Mouse (Mus musculus): ENCODE data around the gene Fbxl20.
"Not testable (repeated sequence)": the region's sequence is repeated elsewhere in the genome, so short reads cannot be mapped to it uniquely, and the experiment has no call there.

Fbxl20 gene

DNA sequence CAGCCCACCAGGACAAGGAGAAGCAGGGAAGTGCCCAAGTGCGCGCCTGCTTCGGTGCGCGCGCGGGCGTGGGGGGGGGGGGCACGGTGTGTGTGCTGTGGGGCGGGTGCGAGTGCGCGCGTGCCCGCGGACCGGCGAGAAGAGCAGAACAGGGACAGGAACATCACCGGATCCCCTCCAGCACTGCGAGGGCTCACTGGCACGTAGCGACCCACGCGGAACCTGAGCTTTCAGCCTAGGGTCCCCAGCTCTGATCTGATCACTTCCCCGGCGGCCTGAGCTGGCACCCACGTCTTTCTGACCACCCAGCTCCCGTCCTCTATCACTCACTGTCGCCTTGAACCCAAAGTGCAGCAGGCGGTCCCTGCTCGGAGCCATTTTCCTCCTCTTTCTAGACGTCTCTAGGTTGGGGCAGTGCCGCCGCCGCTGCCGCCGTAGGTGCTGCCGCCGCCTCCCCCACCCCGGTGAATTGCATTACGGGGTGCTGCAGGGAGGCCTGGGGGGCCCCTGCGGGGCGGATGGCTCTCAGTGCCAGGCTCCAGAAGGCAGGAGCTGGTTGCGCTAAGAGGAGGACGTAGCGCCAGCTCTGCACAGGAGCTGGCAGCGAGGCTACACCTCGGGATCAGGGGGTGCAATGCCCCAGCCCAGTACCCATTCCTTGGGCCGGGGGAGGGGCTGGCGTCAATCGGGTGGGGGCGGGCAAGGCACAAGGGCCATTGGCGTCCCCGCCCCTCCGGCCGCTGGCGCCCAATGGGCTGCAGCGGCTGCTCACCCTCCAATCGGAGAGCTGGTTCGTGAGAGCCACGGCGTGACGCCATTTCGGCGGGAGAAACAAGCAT lies at the start of gene Fbxl20:
Gene Fbxl20 (minus strand): TSS at position 618 of the 839 bp plus-strand sequence.
- peak; percentile 84 for DNase-seq (ENCODE audit: low spot score)

DNA sequence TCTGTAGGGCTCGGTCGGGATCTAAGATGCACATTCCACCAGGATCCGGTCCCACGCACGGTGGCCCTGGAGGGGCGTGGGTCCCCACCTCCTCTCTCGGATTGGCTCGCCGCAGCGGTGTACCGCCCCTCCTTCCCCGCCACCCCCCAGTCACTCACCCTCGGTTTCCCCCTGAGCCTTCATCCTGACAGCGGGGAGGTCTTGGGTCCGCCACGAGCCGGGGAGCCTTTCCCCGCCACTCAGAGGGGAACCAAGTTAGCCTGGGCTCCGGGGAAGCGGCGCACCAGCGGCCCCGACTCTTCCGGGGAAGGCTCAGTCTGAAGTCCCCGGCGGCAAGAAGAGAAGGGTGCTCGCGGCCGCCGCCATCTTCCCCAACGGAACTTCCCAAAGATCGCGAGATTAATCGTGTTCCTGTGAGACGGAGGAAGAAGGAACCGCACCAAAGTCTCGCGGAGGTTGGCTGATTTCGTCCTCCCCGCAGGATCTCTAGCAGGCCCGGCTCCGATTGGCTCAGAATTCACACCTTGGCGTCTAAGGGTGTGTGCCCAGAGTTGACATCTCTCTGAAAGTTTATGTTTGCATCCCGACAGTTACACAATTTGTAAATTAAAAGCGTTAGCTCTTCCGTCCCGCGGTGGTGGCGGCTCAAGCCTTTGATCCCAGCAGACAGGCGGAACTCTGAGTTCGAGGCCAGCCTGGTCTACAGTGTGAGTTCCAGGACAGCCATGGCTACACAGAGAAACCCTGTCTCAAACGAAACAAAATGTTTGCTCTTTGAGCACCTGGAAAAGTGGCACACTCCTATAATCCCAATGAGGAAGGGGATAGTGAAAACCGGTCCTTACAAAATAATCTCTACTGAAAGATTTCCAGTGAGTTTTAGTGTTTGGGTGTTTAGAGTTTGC lies 43.0 kb upstream of the Fbxl20 start, which contains the start of gene Med1:
Gene Med1 (minus strand): TSS at position 393 of the 905 bp plus-strand sequence.
- DNase-seq (ENCODE audit: low spot score): peak; percentile 81

DNA sequence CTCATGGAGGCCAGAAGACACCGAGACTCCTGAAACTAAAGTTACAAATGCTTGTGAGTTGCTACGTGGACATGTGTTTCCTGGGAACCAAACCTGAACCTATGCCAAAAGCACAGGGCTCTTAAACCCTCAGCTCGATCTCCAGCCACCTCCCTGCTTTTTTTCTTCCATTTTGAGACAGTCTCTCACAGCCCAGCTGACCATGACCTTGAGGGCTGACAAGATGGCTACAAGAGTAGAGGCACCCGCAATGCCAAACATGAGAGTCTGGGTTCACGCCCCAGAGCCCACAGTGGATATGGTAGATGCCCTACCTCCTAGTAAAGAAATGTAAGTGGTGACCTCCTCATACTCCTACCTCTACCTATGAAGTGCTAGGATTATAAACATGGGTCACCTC lies 40.6 kb upstream of the Fbxl20 start:
- no peak for DNase-seq (ENCODE audit: low spot score)

DNA sequence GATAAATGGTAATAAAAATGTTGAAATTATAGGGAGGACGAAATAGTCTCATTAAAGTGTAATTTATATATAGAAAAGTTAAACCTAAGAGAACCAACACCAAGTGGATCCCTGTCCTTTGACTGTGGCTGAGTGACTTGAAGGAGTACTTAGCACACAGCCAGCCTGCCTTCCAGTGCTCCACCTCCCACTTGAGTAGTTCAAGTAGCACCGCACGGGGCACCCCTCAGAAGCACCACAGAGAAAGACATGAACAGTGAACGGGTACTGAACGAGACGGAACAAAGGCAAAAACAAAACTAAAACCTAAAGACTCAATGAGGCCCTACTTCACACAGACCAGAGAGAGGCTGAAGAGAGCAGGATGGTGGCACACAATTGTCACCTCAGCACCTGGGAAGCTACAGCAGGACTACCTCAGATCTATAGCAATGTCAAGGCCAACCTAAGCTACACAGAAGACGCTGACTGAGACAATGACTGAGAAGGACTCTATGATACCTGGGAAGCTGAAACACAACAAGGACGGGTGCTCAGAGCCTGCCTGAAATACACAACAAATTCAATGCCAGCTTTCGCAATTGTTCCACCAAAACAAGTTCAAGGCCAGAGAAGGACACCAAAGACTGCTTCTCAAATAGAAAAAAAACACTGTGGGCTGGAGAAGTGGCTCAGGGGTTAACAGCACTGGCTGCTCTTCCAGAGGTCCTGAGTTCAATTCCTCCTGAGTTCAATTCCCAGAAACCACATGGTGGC lies 37.6 kb upstream of the Fbxl20 start:
- DNase-seq (ENCODE audit: low spot score): no peak

DNA sequence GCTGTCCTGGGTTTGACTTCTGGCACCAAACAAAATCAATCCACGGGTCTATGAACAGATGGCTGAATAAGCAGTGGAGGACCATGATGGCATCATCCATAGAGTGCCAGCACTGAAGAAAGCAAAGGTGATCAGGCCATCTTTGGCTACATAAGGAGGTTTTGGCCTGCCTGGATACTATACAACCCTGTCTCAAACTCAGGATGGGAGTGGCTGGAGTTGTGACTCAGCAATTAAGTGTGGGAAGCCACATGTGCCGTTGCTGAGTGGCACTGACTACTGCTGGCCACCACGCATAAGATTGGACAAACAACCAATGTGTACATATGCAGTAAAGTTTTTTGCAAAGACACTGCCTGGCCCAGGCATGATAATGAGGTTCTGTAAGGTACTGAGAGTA lies 31.9 kb upstream of the Fbxl20 start:
- not testable (repeated sequence) for DNase-seq (ENCODE audit: low spot score)

DNA sequence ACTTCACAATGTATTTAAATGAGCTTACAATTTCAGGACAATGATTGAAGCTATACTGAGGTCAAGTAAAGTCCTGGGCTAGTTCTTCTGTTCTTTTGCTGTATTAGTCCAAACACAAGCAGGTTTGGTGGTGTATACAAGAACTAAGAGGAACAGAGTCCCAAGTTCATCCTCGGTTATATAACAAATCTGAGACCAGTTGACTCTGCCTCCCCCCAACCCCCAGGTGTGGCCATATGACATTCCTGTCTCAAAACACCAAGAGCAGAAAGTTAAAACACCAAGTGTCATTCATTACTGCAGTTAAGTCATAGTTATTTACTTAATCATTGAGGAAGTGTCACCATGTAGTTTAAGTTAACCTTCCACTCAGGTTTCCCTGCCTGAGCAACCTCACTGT lies 18.2 kb upstream of the Fbxl20 start:
- DNase-seq (ENCODE audit: low spot score): no peak

DNA sequence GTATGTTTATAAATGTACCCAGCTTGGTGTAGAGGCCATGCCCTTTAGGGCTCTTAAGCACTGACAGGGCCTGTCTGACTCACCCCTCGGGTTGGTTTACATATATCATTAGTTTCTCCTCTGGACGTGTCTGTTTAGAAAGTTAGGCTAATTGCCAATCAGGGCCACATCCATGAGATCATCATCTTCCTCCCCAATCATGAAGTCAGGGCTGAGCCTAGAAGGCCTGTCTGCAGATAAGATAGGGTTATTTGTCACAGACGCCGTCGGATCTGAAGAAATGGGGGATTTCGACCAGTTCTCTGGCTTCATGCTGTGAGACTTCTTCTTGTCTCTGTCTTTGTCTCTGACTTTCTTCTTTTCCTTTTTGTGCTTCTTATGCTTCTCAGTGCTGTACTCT lies 4.9 kb upstream of the Fbxl20 start:
- DNase-seq (ENCODE audit: low spot score): no peak

DNA sequence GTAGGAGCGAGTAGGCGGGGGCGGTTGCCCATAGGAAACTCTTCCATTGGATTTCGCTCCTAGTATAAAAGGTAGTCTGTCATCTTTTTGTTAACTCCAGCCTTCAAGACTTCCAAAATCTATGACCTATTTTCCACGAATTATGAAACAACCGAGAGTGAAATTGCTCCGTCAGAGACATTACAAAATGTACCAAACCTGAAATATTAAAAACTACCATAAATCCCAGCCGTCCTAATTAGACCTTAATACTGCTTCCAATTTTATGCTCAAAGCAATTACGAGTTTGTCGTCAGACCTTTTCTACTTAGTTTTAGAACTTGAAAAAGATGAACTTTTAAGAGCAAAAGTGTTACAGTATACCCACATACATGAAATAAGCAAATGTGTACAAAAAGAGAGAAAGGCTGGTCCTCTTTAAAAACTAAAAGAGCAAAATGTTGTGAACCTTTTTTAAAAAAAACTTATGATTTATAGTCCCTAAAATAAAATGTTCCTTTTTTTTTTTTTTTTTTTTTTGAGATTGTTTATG lies 488 bp upstream of the Fbxl20 start:
- DNase-seq (ENCODE audit: low spot score): no peak

DNA sequence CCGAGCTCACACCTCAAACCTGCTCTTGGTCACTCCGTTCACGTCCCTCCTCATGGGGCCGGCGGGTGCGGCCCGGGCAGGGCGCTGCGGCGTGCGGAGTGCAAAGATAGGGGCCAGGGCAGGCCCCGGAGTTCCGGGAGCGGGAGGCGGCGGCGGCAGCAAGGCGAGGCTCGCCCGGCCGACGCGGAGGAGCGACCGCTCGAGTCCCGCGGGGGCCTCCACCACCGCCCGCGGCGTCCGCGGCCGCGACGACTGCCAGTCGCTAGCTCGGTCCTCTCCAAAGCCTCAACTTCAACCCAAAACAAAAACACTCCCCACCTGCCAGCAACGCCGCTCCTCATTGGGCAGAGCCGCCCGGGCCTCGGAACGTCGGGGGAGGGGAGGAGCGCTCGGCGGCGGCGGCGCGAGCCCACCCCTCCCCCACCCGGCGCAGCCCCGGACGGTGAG lies 876 bp downstream of the Fbxl20 start:
- peak; percentile 92 for DNase-seq (ENCODE audit: low spot score)

DNA sequence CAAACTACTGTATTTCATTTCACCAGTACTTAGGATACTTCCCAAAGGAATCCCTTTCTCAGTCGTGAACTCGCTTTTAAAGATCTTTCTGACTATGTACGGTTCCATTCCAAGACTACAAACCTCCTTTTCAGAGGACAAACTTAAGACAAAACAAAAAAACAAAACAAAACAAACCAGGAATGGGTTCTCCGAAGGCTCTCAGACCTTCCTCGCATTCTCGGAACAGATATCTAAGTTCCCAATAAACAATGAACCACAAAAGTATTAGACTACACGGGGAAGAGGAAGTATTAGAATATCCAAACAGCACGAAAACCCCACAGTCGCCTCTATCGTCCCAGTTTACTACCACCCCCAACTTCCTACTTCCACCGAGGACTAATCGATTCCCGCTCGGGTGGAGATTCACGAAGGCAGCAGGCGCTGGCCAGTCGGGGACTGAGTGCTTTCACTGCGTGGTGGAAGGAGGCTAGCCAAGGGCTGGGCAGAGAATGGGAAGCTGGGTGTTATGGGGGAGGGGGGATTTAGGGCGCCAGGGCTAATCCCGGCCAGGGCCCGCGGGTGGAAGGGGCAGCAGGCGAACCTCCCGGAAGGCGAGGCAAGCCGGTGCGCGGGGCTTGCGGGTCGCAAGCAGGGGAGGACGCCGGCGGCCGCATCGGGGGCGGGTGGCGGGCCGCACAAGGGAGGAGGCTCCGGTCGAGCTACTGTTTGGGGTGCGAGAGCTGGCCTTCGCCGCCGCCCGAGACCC lies 1.5 kb downstream of the Fbxl20 start:
- DNase-seq (ENCODE audit: low spot score): no peak

DNA sequence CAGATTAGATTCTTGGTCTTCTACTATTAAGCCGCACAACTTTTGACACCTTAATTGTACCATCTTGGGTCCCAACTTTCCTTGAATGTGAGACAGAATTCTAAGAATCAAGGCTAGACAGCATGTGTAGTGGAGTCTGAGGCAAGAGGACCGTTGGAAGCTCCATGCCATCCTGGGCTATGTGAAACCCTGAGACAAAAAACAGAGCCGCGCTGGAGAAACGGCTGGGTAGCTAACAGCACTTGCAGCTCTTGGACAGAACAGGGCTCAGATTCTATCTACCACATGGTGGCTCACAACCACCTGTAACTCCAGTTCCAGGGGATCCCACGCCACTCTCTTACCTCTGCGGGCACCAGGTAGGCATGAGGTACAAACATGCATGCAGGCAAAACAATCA lies 4.3 kb downstream of the Fbxl20 start:
- no peak for DNase-seq (ENCODE audit: low spot score)

DNA sequence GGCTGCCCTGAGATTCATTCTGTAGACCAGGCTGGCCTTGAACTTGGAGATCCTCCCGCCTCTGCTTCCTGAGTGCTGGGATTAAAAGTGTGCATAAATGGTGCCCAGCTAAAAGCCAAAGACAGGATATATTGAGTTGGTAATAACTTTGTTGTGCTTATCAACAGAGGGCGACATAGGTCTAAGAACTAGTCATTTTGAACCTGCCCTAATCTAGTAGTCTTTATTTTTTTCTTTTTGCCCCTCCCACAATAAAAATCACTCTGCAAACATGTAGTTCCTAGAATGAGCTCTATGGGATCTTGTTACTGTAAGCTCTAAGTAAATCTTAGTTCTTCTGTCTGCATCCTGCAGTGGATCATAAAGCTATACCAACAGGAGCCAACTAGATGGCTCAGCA lies 7.7 kb downstream of the Fbxl20 start:
- DNase-seq (ENCODE audit: low spot score): no peak

DNA sequence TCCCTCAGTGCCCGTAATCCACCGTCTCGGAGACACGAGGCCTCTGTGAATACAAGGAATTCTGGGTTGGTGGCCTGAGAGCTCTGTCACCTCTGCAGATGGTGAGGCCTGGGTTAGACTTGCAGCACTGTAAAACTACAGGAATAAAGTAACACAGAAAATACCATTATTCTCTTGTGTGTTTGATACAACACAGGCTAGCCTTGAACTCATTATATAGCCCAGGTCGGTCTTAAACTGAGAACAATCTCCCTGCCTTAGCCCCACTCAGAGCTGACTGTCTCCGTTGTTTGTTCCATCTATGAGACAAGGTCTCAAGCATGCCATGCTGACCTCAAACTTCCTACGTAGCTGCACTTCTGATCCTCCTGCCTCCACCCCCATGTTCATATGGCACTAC lies 11.3 kb downstream of the Fbxl20 start:
- no peak for DNase-seq (ENCODE audit: low spot score)

DNA sequence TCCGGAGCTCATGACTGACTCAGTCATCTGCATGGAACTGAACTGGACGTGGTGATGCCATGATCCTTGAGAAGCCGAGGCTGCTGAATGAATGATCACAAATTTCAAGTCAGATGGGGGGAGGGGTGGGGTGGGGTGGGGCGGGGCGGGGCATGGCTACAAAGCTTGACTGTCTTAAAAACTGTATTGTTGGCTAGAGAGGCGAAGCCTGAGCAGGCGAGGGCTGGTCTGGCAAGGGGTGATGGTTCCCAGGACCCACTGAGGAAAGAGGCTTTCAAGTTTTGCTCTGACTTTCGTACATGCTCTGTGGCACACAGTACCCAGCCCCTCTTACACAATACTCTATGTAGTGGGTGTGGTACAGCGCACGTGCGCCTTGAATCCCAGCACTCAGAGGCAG lies 12.4 kb downstream of the Fbxl20 start:
- DNase-seq (ENCODE audit: low spot score): no peak

DNA sequence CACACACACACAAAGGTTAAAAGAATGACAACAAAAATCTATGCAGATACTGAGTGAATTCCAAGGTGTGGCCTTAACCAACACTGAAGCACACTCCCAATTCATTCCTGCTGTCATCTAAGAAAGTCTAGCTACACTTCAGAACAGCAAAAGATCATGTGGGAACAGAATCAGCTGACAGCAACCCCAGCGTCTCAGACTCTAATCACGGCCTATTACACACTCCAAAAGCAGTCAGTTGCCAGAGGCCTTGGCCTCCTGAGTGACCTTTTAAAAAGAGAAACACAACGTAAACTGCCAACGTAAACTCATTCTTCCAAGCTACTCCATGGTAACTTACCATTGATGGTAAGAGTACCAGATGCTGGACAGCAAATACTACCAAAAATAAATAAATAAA lies 15.3 kb downstream of the Fbxl20 start:
- DNase-seq (ENCODE audit: low spot score): no peak

DNA sequence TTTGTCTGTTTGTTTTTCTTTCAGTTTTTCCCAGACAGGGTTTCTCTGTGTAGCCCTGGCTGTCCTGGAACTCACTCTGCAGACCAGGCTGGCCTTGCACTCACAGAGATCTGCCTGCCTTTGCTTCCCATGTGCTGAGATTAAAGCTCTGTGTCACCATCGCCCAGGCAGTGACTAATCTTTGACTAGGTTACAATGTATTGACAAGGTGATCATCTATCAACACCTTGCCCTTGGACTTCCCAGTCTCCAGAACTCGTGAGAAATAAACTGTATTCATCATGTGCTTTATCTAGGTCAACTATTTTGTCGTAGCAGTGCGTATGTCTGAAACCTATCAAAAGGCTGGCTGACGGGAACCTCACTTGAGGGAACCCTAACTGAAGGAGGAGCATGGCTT lies 26.8 kb downstream of the Fbxl20 start:
- no peak for DNase-seq (ENCODE audit: low spot score)

DNA sequence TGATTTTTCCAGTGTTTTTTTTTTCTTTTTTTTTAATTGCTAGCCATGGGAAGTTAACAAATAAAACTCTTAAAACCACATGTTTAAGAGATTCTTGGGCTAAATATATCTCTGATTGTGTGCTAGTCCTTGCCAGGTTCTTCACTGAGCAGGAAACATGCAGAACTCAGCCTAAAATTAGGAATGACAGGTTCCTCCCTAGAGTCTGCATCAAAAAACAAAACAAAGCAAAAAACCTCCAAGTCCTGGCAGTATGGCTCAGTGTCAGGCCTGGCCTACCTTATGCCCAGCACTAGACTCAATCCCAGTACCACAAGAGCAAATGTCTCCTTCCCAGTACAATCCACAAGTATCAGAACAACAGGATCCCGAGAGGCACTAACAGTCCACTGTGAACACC lies 35.8 kb downstream of the Fbxl20 start:
- DNase-seq (ENCODE audit: low spot score): no peak

DNA sequence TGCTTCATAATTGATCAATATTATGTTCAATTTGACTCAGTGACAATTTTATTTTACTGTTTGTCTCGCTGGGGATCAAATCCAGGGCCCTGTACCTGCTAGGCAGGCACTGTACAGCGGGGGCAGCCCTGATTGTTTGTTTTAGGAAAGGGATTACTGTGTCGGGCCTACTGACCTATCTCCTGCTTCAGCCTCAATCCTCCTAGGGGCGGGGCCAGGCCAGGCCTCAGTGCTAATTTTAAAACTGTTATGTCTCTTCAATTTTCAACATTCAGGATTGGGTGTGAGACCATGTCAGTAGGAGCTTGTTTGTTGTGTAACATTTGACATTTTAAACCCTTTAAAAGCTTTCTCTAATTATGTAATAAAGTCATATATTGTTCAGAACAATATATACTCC lies 36.7 kb downstream of the Fbxl20 start:
- no peak for DNase-seq (ENCODE audit: low spot score)

DNA sequence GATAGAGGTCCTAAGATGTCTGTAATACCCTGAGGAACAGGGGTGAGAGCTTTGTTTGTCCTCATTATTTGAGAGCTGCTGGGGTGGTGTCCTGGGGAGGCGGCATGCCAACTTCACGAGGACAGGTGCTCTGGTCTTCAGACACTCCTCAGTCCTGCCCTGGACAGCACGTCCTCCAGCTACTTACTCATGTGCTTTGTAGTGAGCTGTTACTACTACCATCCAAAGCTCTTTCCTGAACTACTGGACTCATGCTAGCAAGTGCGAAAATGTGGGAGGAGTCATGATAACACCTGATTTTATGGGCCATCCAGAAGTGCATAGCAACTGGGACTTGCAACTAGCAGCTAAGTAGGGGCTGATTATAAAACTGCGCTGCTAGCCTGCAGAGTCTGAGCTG lies 40.5 kb downstream of the Fbxl20 start:
- no peak for DNase-seq (ENCODE audit: low spot score)

DNA sequence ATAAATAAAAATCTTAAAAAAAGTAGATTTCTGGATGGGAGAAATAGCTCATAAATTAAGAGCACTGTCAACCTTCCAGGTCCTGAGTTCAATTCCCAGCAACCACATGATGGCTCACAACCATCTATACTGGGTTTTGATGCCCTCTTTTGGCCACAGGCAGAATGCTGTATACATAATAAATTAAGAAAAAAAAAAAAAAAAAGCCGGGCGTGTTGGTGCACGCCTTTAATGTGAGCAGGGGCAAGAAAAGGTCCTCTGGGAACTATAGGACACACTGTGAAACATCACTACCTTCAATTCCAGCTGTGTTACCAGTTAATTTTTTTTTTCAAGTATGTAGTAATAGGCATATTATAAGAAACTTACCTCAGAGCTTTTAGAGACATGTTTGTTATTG lies 48.9 kb downstream of the Fbxl20 start:
- DNase-seq (ENCODE audit: low spot score): no peak

DNA sequence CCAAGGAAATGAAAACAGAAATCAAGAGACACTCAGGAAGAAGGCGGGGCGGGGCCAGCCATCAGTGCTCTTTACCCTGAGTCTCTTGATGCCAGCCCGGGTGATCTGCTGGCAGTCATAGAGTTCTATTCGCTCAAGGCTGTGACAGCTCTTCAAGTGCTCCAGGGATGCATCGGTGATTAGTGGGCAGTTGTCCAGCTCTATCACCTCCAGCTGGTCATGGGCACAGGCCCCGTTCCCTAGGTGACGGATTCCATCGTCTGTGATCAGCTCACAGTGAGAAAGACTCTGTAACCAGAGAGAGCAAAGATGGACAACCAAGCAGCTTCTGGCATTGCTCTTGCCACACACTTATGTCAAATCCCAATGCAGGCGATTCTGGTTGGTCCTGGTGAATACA lies 59.6 kb downstream of the Fbxl20 start:
- no peak for DNase-seq (ENCODE audit: low spot score)

Data from urinary bladder, postnatal 25 days (tissue).